Mouse (Mus musculus): ENCODE measurements around the gene Pafah1b2. TPM values are rescaled to one million over a fixed set of nuclear protein-coding genes. Genes with fewer than 3 reads are reported as not detected.

Gene Pafah1b2
- total RNA-seq, 2 experiments from 2014 or later, result 216 to 221 TPM

DNA sequence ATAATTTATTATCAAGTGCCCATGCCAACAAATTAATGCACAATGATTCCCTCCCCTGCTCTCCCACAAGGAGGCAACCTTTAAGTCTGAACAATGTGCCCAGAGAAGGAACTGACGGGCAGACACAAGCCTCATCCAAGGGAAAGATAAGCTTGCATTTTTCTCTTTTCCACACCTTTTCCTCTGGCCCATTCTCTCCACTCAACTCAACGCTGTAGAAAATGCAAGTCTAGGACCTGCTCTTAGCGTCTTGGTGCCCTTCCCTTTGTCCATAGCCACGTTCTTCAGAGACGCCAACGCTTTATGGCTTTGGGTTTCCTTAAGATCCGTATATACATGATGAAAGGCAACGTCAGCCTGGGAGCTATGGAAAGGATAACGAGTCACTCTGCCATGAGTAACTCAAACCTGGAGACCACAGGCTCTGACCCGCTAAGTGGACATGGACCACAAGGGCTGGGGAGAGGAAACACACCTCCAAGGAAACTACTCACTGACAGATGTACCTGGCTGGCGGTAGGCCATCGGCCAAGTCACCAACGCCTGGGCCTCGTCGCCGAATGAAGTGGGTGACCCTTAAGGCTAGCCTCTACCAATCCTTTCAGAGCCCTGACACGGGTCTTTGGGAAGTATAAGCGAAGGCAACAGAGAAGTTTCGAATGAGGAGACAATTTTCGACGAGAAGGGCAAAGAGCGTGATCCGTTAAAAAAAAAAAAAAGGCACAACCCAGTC, 28.6 kb downstream of the Pafah1b2 start:
- peak in 1 of 2 experiments; percentile 31 for DNase-seq (ENCODE audit: low spot score in 2 of 2)

DNA sequence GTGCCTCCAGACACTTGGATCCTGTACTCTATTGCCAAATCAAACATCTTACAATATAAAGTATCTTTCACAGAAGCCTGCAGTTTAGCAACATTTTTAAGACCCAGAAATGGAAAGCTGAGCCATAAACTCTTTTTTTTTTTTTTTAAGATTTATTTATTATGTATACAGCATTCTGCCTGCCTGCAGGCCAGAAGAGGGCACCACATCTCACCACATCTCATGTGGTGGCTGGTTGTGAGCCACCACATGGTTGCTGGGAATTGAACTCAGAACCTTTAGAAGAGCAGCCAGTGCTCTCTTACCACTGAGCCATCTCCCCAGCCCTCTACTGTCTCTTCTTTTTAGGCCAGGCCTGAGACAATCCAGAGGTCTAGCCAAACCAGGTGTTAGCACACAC, 31.2 kb downstream of the Pafah1b2 start:
- DNase-seq (ENCODE audit: low spot score in 2 of 2), result no peak

DNA sequence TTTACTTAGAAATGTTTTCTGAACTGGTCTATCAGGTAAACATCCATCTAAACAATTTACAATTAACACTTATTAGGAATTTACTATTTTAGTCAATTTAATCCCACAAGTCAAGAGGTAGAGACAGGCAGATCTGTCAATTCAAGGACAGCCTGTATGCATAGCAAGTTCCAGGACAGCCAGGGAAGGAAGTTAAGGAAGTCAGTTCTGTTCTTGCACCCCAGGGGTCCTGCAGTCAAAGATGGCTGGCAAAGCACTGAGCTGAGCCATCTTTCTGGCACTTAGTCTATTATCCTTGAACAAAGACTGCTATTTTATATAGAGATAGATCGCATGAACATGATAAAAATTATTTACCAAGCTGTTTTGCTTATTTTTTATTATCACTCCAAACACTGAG, 31.9 kb downstream of the Pafah1b2 start:
- DNase-seq (ENCODE audit: low spot score in 2 of 2), result no peak

DNA sequence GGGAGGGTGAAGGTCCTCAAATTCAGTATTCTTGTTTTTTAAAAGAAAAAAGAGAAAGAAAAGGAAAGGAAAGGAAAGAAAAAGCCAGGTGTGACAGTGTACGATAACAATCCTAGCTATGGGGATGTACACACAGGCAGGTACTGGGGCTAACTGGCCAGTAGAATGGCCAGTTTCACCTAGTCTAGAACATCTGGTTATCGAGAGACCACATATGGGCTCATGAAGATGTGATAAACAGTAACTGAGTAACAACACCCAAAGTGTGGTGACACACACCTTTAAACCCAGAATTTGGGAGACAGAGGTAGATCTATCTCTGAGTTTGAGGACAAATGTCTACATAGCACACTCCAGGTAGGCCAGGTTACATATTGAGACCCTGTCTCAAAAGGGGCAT, 32.7 kb downstream of the Pafah1b2 start:
- DNase-seq (ENCODE audit: low spot score in 2 of 2), result no peak

DNA sequence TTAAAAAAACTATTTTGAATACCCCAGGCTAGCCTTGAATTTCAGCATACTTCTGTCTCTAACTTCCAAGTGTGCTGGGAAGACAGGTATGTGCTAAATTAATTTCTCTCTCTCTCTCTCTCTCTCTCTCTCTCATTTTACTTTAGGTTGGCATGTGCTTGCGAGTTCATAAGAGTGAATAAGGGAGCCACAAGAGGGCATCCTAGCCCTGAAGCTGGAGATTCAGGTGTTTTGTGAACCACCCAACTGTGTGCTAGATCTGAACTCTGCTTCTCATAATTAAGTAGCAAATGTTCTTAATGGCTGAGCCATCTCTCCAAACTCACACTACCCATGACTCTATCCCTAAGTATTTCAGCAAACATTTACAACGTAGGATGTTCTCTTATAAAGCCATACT, 35.6 kb downstream of the Pafah1b2 start:
- no peak for DNase-seq (ENCODE audit: low spot score in 2 of 2)

DNA sequence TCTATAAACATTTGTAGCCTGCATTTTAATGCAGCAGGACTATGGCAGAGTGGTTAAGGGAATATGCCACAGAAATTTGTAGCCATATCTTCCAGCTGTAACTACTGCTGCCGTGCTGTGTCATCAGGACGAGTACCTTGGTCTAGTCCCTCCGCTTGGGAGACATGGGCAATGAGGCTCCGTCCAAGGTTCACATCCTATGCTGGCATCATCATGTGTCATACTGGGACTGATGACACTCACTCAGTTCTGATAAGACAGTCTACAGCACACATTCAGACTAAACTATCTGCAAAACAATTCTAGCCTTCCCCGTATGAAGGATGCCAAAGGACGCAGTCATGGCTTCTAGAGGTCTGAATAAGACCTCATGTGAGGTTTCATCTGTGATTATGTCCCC, 48.9 kb downstream of the Pafah1b2 start:
- no peak for DNase-seq (ENCODE audit: low spot score in 2 of 2)

DNA sequence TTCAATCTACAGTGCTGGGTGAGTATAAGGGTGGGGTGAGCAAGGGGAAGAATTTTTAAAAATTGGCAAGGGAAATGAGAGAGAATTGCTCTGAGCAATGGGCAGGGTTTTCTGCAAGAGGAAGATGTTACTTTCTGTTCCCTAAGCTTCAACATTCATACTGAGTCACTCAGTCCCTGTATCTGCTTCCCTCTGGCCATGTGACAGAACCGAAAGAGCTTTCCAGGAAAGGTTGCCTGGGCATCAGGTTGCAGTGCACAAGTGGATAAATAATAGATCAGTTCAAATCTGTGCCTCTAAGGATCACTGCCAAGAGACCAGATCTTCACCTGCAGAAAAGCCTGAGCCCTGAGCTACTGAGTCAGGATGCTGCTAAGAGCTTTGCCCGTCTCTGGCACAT, 50.6 kb downstream of the Pafah1b2 start:
- no peak for DNase-seq (ENCODE audit: low spot score in 2 of 2)

DNA sequence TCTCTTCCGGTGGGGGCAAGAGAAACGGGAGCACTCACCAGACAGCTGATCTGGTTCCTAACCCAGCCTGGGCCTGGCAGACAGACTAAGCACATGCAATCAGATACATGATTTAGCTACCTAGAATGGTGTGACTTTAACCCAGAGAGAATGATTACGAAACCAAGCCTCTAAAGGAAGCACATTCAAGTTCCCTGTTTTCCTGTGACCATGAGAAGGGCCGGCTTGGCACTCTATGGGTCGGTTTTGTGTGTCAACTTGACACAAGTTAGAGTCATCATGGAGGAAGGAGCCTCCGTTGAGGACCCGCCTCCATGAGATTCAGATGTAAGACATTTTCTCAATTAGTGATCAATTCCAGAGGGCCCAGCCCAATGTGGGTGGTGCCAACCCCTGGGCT, 52.8 kb downstream of the Pafah1b2 start:
- no peak for DNase-seq (ENCODE audit: low spot score in 2 of 2)

DNA sequence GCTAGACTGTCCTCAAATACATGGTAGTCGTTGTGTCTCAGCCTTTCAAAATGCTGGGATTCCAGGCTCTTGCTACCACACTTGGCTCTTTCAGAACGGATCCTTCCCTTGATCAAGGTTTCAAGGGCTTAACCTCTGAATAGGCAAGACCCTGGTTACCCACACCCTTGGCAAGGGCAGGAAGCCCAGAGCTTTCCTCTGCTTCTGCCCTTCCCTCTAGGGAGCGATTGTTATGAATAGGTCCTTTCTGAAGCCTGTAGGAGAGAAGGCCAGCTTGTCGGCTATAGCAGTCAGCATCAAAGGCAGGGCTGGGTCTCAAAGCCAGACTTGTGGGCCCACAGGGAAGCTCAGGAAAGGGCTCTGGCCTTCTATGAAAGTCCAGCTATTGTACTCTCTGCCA, 53.6 kb downstream of the Pafah1b2 start:
- no peak for DNase-seq (ENCODE audit: low spot score in 2 of 2)

DNA sequence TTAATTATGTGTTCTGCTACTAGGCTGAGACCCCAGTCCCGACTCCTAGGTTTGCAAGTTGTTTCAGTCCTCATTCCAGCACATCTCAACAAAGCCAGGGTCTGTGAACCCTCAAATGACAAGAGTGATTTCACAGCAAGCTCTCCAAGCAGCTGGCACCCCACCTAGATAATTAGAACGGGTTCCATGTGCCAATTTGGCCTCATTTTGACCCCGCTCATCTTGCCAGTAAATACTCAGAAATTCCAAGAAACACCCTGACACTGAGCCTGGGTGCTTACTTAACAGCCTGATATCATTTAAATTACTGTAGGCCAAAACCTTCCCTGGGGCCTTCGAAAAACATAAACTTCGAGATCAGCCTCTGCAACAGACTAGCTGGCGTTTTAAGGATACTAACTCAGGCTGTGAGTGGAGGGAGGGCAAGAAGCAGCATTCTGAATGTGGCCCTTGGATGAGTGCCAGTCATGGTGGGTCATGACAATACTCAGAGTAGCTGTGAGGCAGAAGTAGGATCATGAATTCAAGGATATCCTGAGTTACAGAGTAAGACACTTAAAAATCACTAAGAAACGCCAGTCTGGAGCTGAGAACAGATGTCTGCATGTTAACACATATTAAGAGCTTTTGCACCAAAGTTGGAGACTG, 54.3 kb downstream of the Pafah1b2 start:
- no peak for DNase-seq (ENCODE audit: low spot score in 2 of 2)

DNA sequence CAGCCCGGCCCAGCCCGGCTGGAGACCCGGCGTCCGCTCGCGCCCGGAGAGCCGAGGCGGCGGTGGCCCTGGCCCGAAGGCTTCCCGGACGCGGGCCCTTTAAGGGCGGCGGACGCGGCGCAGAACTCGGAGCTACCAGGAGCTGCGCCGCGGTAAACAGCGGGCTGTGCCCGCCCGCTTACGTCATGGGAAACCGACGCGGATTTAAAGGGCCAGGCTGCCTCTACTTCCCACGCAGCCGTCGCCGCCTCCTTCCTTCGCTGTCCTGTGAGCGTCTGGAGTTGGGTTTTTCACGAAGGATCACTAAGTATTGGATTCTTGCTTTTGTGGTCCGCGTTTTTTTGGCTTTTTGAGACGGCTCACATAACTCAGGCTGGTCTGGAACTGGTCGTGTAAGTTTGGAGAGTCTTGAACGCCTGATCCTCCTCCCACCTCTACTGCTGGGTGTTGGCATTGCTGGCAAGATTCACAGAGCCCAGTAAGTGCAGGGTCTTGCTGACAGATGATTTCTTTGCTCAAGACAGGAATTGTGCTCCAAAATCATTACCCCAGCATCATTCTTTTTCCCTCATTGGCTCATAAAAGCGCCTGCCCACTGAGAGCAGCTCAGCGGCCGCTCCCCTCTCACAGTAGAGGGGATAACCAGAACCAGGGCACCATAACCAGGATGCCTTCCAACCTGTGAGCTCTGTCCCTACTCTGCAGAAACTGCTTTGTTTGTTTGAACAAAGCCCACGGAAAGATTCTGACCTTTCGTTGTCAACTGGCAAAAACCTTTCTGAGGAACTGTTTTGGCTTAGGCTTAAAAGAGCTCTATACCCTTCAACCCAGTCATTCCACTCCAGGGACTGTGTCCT, 57.2 kb downstream of the Pafah1b2 start, which contains the start of gene Sidt2:
Gene Sidt2, minus strand, starts transcription at position 152 of the 857 bp plus-strand sequence.
- peak; percentile 87 to 92 for DNase-seq (ENCODE audit: low spot score in 2 of 2)

DNA sequence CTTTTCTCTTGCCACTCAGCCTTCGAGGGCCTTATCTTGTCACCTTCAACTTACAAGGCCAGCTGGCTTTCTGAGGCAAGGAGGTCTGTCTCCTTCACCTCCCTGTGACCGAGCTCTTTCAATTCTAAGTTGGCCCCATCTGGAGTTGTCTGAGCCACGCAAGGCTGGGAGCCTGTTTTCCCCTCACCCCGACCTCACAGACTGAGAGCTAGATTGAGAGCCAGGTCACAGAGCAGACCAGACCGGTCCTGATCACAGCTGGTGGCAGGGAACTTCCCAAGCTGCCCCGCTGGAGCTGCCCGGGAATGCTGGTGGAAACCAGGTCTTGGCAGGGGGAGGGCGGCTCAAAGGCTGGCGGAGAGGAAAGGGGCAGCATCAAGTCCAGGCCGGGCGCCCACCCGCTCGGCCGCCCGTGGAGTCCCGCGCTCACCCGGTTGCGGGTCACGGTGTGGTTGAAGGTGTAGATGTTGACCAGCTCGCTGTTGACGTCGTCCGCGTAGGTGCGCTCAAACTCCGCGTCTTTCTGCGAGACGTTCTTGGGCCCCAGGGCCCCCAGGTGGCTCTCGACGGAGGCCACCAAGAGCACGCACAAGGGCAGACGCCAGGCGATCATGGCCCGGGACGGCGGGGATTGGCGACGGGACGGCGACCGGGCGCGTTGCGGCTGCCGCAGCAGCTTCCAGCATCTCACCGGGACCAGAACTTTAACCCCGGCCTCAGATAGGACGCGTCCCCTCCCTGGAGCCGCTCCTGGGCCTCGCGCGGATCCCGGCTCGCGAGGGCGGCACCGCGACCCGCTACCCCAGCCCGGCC, 58.0 kb downstream of the Pafah1b2 start:
- peak; percentile 32 to 49 for DNase-seq (ENCODE audit: low spot score in 2 of 2)

DNA sequence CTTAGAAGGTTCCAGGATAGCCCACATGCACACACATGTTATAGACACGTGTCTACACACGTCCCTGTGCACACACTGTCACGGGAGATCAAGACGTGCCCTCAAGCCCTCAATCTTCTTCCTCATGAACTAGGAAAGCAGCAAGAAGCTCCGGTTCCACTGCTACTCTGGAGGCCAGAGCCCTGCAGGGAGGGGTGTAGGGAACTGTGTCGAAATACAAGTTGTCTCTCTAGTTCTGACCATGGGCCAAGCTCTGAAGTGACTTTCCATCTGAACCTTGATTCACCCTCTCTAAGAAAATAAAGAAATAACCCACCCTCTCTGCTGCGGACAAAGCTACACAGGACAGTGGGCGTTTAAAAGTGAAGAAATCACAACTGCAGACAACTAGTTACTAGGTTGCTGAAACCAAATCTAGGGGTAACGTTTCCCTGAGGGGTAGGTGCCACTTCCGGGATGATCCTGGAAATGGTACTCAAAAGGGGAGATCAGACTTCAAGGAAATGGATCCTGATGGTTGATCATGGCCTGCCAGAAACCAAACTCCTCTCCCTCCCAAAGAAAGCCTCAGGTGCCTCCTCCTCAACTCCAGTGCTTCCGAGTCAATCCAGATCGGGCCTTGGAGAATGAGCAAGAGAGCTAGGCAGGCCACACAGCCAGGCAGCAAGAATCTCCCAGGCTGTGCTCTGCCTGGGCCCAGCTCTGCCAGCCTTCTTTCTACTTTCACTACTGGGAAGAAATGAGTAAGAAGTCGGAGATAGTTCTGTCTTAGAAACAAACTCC, 58.8 kb downstream of the Pafah1b2 start:
- no peak for DNase-seq (ENCODE audit: low spot score in 2 of 2)

DNA sequence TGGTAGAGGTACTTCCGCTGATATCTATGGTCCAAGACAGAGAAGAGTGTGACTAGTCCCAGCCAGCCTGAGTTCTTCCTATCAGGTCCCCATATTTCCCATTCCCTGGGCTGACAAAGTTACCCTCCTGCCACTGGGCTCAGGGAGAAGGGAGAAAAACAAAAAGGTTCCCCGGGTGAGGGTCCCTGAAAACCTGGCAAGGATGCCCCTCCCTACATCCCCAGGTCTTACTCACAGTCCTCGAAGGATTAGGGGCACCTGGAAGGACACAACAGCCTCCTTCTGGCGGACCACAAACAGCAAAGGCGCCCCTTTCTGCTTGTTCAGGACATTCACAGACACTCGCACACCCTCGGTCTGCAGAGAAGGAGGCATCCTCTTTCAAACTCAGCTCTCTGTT, 59.6 kb downstream of the Pafah1b2 start:
- DNase-seq (ENCODE audit: low spot score in 2 of 2), result no peak

DNA sequence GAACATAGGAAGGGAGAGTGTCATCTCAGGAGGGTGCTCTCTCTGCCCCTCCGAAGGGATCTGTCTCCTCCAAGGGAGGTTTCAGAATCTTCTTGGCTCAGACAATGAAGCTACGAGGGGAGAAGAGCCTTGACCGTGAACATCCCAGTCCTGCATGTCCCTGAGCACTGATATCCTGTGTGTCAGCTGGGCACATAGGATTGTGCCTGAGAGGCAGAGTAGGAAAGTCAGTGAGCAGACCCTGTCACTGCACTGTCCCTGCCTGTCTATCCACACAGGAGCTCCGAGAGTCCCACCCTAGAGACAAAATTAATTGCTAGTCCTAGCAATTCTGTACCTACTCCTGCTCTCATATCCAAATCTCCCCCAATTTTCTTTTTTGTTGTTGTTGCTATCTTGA, 60.4 kb downstream of the Pafah1b2 start:
- no peak for DNase-seq (ENCODE audit: low spot score in 2 of 2)

DNA sequence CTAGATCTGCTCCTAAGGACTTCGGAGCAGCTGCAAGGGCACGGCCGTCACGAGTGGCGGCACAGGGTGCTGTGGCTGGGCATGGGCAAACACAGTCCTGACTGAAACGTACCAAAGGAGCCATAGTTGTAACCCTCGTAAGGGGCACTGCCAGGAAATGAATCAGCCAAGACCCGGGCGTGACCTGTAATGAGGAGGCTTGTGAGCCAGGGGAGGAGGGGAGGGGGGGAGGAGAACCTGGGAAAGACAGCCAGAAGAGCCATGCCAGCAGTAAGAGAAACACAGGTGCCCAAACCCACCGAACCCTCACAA, 65.7 kb downstream of the Pafah1b2 start:
- DNase-seq (ENCODE audit: low spot score in 2 of 2), result no peak

DNA sequence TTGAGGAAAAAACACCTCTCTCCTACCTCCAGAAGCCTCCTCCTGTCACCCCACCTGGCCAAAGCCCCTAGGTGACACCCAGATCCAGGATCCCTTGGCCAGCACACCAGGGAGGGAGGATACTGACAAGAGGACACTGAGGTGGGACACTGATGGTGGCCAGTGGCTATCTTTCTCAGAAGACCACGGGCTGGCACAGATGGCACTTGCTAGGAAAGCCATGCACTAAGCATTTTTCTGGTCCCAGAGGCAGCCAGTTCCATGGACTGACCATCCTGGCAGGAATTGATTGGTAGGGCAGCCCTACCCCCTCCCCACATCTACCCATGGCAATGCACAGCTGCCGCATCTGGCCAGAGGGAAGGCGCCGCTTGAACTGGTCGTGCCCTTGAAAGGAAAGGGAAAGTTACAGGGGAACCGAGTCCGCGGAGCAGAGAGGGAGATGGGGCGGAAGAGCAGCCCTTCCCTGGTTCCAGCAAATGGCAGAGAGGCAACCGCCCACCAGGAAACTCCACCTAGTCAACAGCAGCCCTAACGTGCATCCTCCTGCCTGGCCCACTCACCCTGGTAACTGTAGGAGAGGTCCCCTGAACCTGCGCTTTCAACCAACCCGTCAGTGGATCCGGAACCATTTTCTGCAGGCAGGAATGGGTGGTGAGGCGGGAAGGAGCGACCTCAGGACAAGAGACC, 66.2 kb downstream of the Pafah1b2 start:
- DNase-seq (ENCODE audit: low spot score in 2 of 2), result no peak

DNA sequence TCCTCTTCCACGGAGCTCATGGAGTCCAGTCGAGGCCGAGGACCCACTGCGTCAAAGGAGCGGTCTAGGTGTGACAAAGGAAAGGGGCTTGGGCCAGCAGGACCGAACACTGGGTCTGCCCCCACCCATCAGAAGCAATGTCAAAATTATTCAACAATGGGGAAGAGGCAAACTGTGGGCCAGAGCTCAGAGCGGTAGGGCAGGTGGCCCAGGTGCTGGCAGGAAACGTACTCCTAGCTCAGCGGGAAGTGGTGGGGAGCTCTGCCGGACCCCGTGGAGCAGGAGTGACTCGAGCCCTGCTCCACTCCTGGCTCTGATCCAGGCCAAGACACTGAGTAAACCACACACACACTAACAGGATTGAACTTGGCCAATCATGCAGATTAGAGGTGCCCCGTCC, 66.8 kb downstream of the Pafah1b2 start:
- no peak for DNase-seq (ENCODE audit: low spot score in 2 of 2)

DNA sequence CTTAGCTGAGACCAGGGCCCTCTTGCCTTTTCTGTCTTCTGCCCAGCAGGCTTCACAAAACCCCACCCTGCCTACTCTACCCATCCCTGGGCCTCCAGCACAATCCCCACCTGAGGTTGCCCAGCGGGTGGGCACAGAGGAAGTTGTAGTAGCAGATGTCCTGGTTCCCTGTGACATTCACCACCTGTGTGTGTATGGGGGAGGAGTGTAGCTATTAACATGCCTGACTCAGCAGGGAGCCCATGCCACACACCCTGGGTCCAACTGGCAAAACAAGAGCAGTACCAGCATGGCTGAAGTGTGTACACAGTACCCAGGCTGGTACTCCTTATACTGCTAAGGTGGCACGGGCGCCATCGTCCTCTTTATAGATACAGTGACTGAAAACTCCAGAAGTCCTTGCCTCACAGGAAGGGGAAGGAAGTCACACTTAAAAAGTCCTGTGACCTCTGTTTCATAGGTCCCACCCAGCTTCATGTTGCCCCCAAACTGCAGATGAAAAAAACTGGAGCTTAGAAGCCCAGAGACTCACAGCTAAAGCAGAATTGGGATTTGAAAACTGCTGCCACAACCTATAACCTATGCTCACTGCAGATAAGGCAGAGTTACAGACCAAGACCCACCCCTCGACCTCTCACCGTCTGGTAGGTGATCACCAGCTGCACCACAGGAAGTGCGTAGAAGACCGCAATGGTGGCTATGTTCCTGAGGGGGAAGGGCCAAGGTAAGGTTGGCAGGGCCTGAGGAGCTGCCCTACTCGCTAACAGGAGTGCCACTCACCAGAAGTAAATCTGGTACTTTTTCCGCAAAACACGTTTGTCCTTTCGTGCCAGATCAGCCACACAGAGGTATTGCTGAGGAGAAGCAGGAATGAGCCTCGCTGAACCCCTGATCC, 67.7 kb downstream of the Pafah1b2 start:
- no peak for DNase-seq (ENCODE audit: low spot score in 2 of 2)

Data from left cerebral cortex, adult 18-20 months (tissue).